Comparison of ENCODE assay signal across 27 mouse cellular contexts in genomic region chr9:102327625-102328150, GRCm38 (mm10). TPM values are rescaled to one million over a fixed set of nuclear protein-coding genes. Genes with fewer than 3 reads are reported as not detected.
"Had no signal": no experiment of that assay in that cellular context is flagged by ENCODE, and none has a peak within 500 bp of the region (broad histone marks: within the 10 kb centered on the region; RNA-seq: fewer than 3 reads in every experiment).

No protein-coding gene starts in this region.

- H3K4me1 ChIP-seq: heart, embryonic 13.5 days; heart, embryonic 15.5 days; hindbrain, embryonic 15.5 days; intestine, embryonic 15.5 days; limb, embryonic 10.5 days; limb, embryonic 12.5 days; liver, embryonic 13.5 days; liver, embryonic 15.5 days had no signal

- H3K9me3 ChIP-seq: heart, embryonic 13.5 days; heart, embryonic 15.5 days; hindbrain, embryonic 13.5 days; hindbrain, embryonic 15.5 days; intestine, embryonic 15.5 days; limb, embryonic 10.5 days; limb, embryonic 12.5 days; liver, embryonic 13.5 days; liver, embryonic 15.5 days had no signal

- ATAC-seq: hindbrain, postnatal 0 days; intestine, embryonic 15.5 days; intestine, postnatal 0 days had no signal

- H3K36me3 ChIP-seq: heart, embryonic 13.5 days; heart, embryonic 15.5 days; hindbrain, embryonic 13.5 days; hindbrain, embryonic 15.5 days; intestine, embryonic 15.5 days; limb, embryonic 10.5 days; limb, embryonic 12.5 days; liver, embryonic 13.5 days; liver, embryonic 15.5 days had no signal

- H3K4me2 ChIP-seq: heart, embryonic 11.5 days; heart, embryonic 13.5 days; heart, embryonic 15.5 days; hindbrain, embryonic 13.5 days; hindbrain, embryonic 15.5 days; intestine, embryonic 15.5 days; limb, embryonic 12.5 days; liver, embryonic 11.5 days; liver, embryonic 13.5 days; liver, embryonic 15.5 days had no signal

- H3K27ac ChIP-seq: heart, adult 2 months; heart, embryonic 13.5 days; heart, embryonic 15.5 days; hindbrain, embryonic 13.5 days; hindbrain, embryonic 15.5 days; hindbrain, postnatal 0 days; intestine, embryonic 15.5 days; layer of hippocampus, adult 2 months; left cerebral cortex, adult 2 months; limb, embryonic 10.5 days; limb, embryonic 12.5 days; liver, embryonic 13.5 days; liver, embryonic 15.5 days had no signal

- DNase-seq: gastrocnemius, postnatal 14 days; gastrocnemius, postnatal 36 days; heart, adult 2 months; heart, postnatal 14 days; heart, postnatal 36 days; kidney, adult 18-20 months; kidney, adult 8-10 months; kidney, postnatal 10 days; kidney, postnatal 25 days; kidney, postnatal 4 days; liver; liver, embryonic 13.5 days had no signal

- H3K4me3 ChIP-seq: heart, adult 2 months; heart, embryonic 13.5 days; heart, embryonic 15.5 days; hindbrain, embryonic 13.5 days; hindbrain, embryonic 15.5 days; intestine, embryonic 15.5 days; layer of hippocampus, adult 2 months; left cerebral cortex, adult 2 months; limb, embryonic 10.5 days; limb, embryonic 12.5 days; liver, embryonic 13.5 days; liver, embryonic 15.5 days had no signal

- H3K27me3 ChIP-seq: hindbrain, embryonic 13.5 days; hindbrain, embryonic 15.5 days; intestine, embryonic 15.5 days; limb, embryonic 12.5 days; liver, embryonic 13.5 days; liver, embryonic 15.5 days had no signal

- H3K9ac ChIP-seq: heart, embryonic 13.5 days; heart, embryonic 15.5 days; hindbrain, embryonic 13.5 days; hindbrain, embryonic 15.5 days; intestine, embryonic 15.5 days; limb, embryonic 12.5 days; liver, embryonic 13.5 days; liver, embryonic 15.5 days had no signal

RNA-seq across cellular contexts. Expression of gene Ephb1, which starts 26.8 kb away (rescaled TPM):
- total RNA-seq: hematopoietic stem cell, adult 5-6 weeks had no signal
